Mouse (Mus musculus): ENCODE results near the gene Oas1h.
"Not testable (repeated sequence)": the region's sequence is repeated elsewhere in the genome, so short reads cannot be mapped to it uniquely, and the experiment has no call there.

DNA sequence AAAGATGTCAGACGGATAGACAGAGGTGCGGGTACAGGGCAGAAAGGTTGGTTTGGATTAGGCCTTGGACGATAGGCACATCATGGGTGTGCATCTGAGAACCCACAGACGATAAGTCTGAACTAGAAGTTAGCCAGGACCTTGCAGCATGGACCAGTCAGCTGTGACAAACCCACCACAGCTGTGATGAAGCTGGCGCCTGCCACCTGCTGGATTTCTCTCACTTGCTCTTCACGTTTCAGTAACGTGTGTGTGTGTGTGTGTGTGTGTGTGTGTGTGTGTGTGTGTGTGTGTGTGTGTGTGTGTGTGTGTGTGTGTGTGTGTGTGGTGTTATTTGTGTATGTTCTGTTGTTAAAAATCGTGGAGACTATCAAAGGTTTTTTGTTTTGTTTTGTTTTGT lies 53.0 kb downstream of the Oas1h start, which contains the start of gene Oas1d:
- not testable (repeated sequence) for TF ChIP-seq POLR2A (IDR thresholded peaks at IDR 0.05; ENCODE audit: extremely low read depth, insufficient read depth, low read length); CTCF (IDR thresholded peaks at IDR 0.05; ENCODE audit: low read depth, low read length)

Data from liver, adult 2 months (tissue).